ENCODE assay signal across 10 mouse cellular contexts in the genomic region with DNA sequence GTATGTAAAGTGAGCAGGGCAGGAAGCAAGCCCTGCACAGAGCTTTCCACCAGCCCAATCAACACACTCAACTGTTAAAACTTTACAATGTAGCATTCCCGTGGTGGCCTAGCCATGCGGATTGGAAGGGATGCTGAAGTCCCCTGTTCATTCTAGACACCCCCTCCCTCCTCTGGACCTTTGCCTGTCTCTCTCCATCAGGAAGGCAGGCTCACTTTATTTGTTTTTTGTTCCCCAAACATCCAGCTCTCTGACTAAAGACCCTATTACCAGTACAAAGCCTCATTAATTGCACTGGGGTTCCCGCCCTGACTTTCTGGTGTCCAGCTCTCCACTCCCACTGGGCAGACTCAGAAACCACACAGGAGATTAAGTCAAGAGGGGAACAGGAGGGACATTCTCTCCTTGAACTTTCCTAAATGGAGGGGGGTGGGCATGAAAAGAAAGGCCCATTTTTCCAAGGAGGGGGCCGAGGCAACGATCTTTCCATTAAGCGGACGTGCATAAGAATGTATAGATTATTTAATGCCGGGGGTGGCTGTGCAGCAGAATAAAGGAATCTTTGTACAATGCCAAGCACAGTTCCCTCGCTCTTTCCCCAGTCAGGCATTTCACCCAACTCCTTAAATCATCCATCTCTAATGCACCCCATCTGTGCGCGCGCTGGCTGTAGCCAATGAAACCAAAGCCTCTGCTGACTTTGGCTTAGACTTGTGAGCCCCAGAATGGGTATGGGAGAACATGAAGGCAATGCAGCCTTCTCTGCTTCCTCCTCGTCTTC. TPM values are rescaled to one million over a fixed set of nuclear protein-coding genes. Genes with fewer than 3 reads are reported as not detected.
DNase-seq lines count a peak whose midpoint lies in the region; ATAC-seq and TF ChIP-seq lines count a peak whose summit lies in the region.
"Had no signal": no experiment of that assay in that cellular context is flagged by ENCODE, and none has a peak within 500 bp of the region (broad histone marks: within the 10 kb centered on the region; RNA-seq: fewer than 3 reads in every experiment).

No protein-coding gene starts in this region.

- peaks cover 53% of the 10 kb centered on the region for H3K36me3 ChIP-seq in heart, embryonic 12.5 days
- peaks cover 16% of the 10 kb centered on the region for H3K36me3 ChIP-seq in E14TG2a.4 (ENCODE audit: insufficient read depth, low read length)
- H3K36me3 ChIP-seq in embryonic facial prominence, embryonic 10.5 days (replicated peaks) = peaks cover 18% of the 10 kb centered on the region; the same call in 1 of the 2 replicates
- no peaks in the 10 kb centered on the region; the same call in 1 of the 2 replicates for H3K36me3 ChIP-seq in limb, embryonic 11.5 days (ENCODE audit: control insufficient read depth, insufficient read depth, low read length)
- H3K36me3 ChIP-seq: hindbrain, embryonic 15.5 days had no signal

- TF ChIP-seq CTCF in E14TG2a.4 (conservative IDR thresholded peaks at IDR 0.05; ENCODE audit: low read length) = no peak

- intact Hi-C loops in heart, postnatal 25 days (cut with DNase I) = no loop called here

- H3K4me1 ChIP-seq in heart, embryonic 12.5 days (replicated peaks) = peaks cover 57% of the 10 kb centered on the region
- peaks cover 78% of the 10 kb centered on the region for H3K4me1 ChIP-seq in E14TG2a.4 (replicated peaks; ENCODE audit: low read depth, low read length)
- peaks cover 65% of the 10 kb centered on the region for H3K4me1 ChIP-seq in embryonic facial prominence, embryonic 10.5 days
- H3K4me1 ChIP-seq in limb, embryonic 11.5 days (ENCODE audit: control insufficient read depth, insufficient read depth, low read length) = peaks cover 33% of the 10 kb centered on the region

- DNase-seq in heart, postnatal 25 days (ENCODE audit: low spot score) = no peak
- DNase-seq in embryonic facial prominence, embryonic 10.5 days (ENCODE audit: low spot score) = peak; percentile 76
- DNase-seq in limb, embryonic 11.5 days (ENCODE audit: low spot score) = peak; percentile 79
- DNase-seq in layer of hippocampus, postnatal 10 days (ENCODE audit: low spot score in 2 of 2) = no peak
- DNase-seq in ovary, postnatal 36 days (ENCODE audit: low spot score) = no peak
- DNase-seq in cerebellum, postnatal 36 days = no peak

- no peak for ATAC-seq in heart, embryonic 12.5 days (ENCODE audit: insufficient number of reproducible peaks, low FRiP score)
- ATAC-seq in limb, embryonic 11.5 days (ENCODE audit: insufficient number of reproducible peaks, low FRiP score, low TSS enrichment, low read depth) = peak; percentile 79

- no peak overlapping the region for H3K4me2 ChIP-seq in heart, embryonic 12.5 days
- H3K4me2 ChIP-seq in limb, embryonic 11.5 days (ENCODE audit: low read depth, severe bottlenecking) = peak overlapping the region; percentile 5
- H3K4me2 ChIP-seq: hindbrain, embryonic 15.5 days had no signal

- no peak overlapping the region for H3K4me3 ChIP-seq in heart, embryonic 12.5 days
- peak overlapping the region; percentile 39 for H3K4me3 ChIP-seq in E14TG2a.4 (replicated peaks; ENCODE audit: low read length)
- peak overlapping the region; percentile 6; the same call in 1 of the 2 replicates for H3K4me3 ChIP-seq in embryonic facial prominence, embryonic 10.5 days
- no peak overlapping the region for H3K4me3 ChIP-seq in limb, embryonic 11.5 days (ENCODE audit: low read depth, low read length)
- H3K4me3 ChIP-seq: hindbrain, embryonic 15.5 days; myocyte had no signal

- H3K9ac ChIP-seq in heart, embryonic 12.5 days = no peak overlapping the region
- no peak overlapping the region for H3K9ac ChIP-seq in limb, embryonic 11.5 days (ENCODE audit: low read length)
- H3K9ac ChIP-seq: hindbrain, embryonic 15.5 days had no signal

- 69% methylated on average over 13 of the region's 13 CpGs for WGBS in heart, embryonic 12.5 days
- WGBS in embryonic facial prominence, embryonic 10.5 days = 32% methylated on average over 13 of the region's 13 CpGs
- 44% methylated on average over 13 of the region's 13 CpGs for WGBS in limb, embryonic 11.5 days

- peak overlapping the region; percentile 39; the same call in 1 of the 2 replicates for H3K27ac ChIP-seq in heart, embryonic 12.5 days (ENCODE audit: poor library complexity, severe bottlenecking)
- peak overlapping the region; percentile 78 for H3K27ac ChIP-seq in embryonic facial prominence, embryonic 10.5 days (replicated peaks)
- peak overlapping the region; percentile 90 for H3K27ac ChIP-seq in limb, embryonic 11.5 days (replicated peaks; ENCODE audit: low read depth, low read length)
- H3K27ac ChIP-seq: hindbrain, embryonic 15.5 days had no signal

- no peaks in the 10 kb centered on the region for H3K27me3 ChIP-seq in heart, embryonic 12.5 days (replicated peaks)
- H3K27me3 ChIP-seq in E14TG2a.4 (ENCODE audit: insufficient read depth, low read length) = no peaks in the 10 kb centered on the region
- H3K27me3 ChIP-seq in embryonic facial prominence, embryonic 10.5 days (replicated peaks; ENCODE audit: low read depth, poor library complexity, severe bottlenecking) = peaks cover 5% of the 10 kb centered on the region; the same call in 1 of the 2 replicates
- H3K27me3 ChIP-seq in limb, embryonic 11.5 days (ENCODE audit: control insufficient read depth, insufficient read depth, low read length) = no peaks in the 10 kb centered on the region
- H3K27me3 ChIP-seq: hindbrain, embryonic 15.5 days had no signal

- H3K9me3 ChIP-seq in heart, embryonic 12.5 days (replicated peaks) = no peaks in the 10 kb centered on the region
- no peaks in the 10 kb centered on the region for H3K9me3 ChIP-seq in E14TG2a.4 (ENCODE audit: low read length)
- H3K9me3 ChIP-seq in embryonic facial prominence, embryonic 10.5 days = no peaks in the 10 kb centered on the region
- no peaks in the 10 kb centered on the region for H3K9me3 ChIP-seq in limb, embryonic 11.5 days (ENCODE audit: control insufficient read depth, low read length)
- H3K9me3 ChIP-seq: hindbrain, embryonic 15.5 days had no signal

RNA-seq across cellular contexts. Expression of a gene that starts 24.3 kb away (rescaled TPM):
- polyA plus RNA-seq in heart, embryonic 12.5 days (2016; fragmentation: Nextera tagmentation; extraction: Ambion mirVana) = 24.0 and 25.8 TPM in 2 replicates
- total RNA-seq in heart, postnatal 25 days (2021) = 10 to 100 TPM; 16.2 to 35.4 TPM
- 4.2 and 5.4 TPM in 2 replicates for polyA plus RNA-seq in embryonic facial prominence, embryonic 10.5 days (2016; fragmentation: Nextera tagmentation; extraction: Ambion mirVana)
- 7.0 and 7.2 TPM in 2 replicates for polyA plus RNA-seq in limb, embryonic 11.5 days (2014; fragmentation: Nextera tagmentation; extraction: Ambion mirVana)
- 1 to 10 TPM; 7.4 to 8.6 TPM for total RNA-seq in layer of hippocampus, postnatal 10 days (2021)

Comparison
In these comparisons a context has a peak if more than half of its experiments do, and no peak if none do; other contexts are left out.
1. H3K27ac ChIP-seq: peak in every context shown above with its lines; median percentile 90 in limb, embryonic 11.5 days; 78 in embryonic facial prominence, embryonic 10.5 days; 39 in heart, embryonic 12.5 days.
2. H3K4me3 ChIP-seq: peak in E14TG2a.4 (single experiment) and embryonic facial prominence, embryonic 10.5 days (single experiment); none in heart, embryonic 12.5 days (single experiment) and limb, embryonic 11.5 days (single experiment).
3. DNase-seq: peak in embryonic facial prominence, embryonic 10.5 days (single experiment) and limb, embryonic 11.5 days (single experiment); none in heart, postnatal 25 days (single experiment), layer of hippocampus, postnatal 10 days (0 of 2), ovary, postnatal 36 days (single experiment) and cerebellum, postnatal 36 days (0 of 2).